Comparison of ENCODE assay signal across 27 mouse cellular contexts in the genomic region with DNA sequence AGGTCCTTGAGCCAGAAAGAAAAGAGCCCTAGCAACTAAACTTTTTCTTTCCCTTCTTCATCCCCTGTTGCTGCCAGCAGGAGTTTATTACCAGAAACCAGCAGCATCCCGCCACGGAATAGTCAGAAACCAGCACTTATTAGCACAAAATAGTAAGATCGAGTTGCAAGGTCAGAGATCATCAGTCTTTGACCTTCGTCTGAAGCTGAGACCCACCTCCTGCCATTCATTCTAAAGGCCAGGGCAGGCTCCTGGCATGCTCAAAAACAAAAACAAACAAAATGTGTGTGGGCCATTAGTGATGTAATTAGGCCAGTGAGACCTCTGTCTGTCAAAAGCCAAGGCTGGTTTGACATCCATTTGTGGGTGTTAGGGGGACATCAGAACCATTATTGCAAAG. TPM values are rescaled to one million over a fixed set of nuclear protein-coding genes. Genes with fewer than 3 reads are reported as not detected.
DNase-seq lines count a peak whose midpoint lies in the region; ATAC-seq and TF ChIP-seq lines count a peak whose summit lies in the region.
"Had no signal": no experiment of that assay in that cellular context is flagged by ENCODE, and none has a peak within 500 bp of the region (broad histone marks: within the 10 kb centered on the region; RNA-seq: fewer than 3 reads in every experiment).

No protein-coding gene starts in this region.

- ATAC-seq in liver, postnatal 0 days: peak; percentile 12; the same call in 1 of the 2 replicates
- ATAC-seq in liver, embryonic 11.5 days (replicated peaks; ENCODE audit: low FRiP score): no peak
- ATAC-seq in intestine, postnatal 0 days: no peak
- ATAC-seq: forebrain, embryonic 14.5 days; forebrain, postnatal 0 days; hindbrain, postnatal 0 days; inflammation-experienced regulatory T-cells, adult 6 months; intestine, embryonic 16.5 days; Patski had no signal

- no peak overlapping the region for H3K27ac ChIP-seq in liver, postnatal 0 days (ENCODE audit: low read depth)
- H3K27ac ChIP-seq in liver, embryonic 11.5 days (ENCODE audit: low read depth, low read length): no peak overlapping the region
- H3K27ac ChIP-seq in intestine, postnatal 0 days (ENCODE audit: low read depth, low read length): no peak overlapping the region
- H3K27ac ChIP-seq: embryonic facial prominence, embryonic 12.5 days; embryonic facial prominence, embryonic 15.5 days; gastrocnemius, adult 2 months; heart, embryonic 15.5 days; hindbrain, embryonic 14.5 days; hindbrain, postnatal 0 days had no signal

- DNase-seq in adrenal gland, adult 2 months: peak; percentile 33
- DNase-seq in adrenal gland, postnatal 4 days (ENCODE audit: low spot score in 2 of 2): no peak
- DNase-seq in liver, postnatal 0 days: no peak
- no peak for DNase-seq in liver, embryonic 11.5 days (ENCODE audit: low spot score)
- DNase-seq in embryo, embryonic 9.5 days (ENCODE audit: extremely low spot score): peak; percentile 40
- DNase-seq: adrenal gland, postnatal 14 days; cerebellum, adult 11-12 months; cerebellum, adult 8-10 months; cerebellum, postnatal 14 days; forebrain, postnatal 0 days; gastrocnemius, adult 2 months; gastrocnemius, postnatal 14 days; heart, adult 18-20 months; heart, postnatal 10 days; heart, postnatal 4 days had no signal

- no peak overlapping the region for H3K4me3 ChIP-seq in liver, postnatal 0 days (ENCODE audit: low read depth, low read length)
- no peak overlapping the region for H3K4me3 ChIP-seq in liver, embryonic 11.5 days (ENCODE audit: low read depth, low read length)
- no peak overlapping the region for H3K4me3 ChIP-seq in intestine, postnatal 0 days (ENCODE audit: low read depth, low read length)
- H3K4me3 ChIP-seq: embryonic facial prominence, embryonic 12.5 days; embryonic facial prominence, embryonic 15.5 days; gastrocnemius, adult 2 months; heart, embryonic 12.5 days; heart, embryonic 15.5 days had no signal

- peaks cover 52% of the 10 kb centered on the region for H3K36me3 ChIP-seq in liver, postnatal 0 days (replicated peaks; ENCODE audit: insufficient read depth, low read length)
- peaks cover 24% of the 10 kb centered on the region for H3K36me3 ChIP-seq in liver, embryonic 11.5 days (ENCODE audit: control insufficient read depth, insufficient read depth, low read length)
- H3K36me3 ChIP-seq in intestine, postnatal 0 days (ENCODE audit: control insufficient read depth, insufficient read depth): peaks cover 76% of the 10 kb centered on the region

- H3K27me3 ChIP-seq in liver, postnatal 0 days (ENCODE audit: insufficient read depth, low read length): no peaks in the 10 kb centered on the region
- H3K27me3 ChIP-seq in liver, embryonic 11.5 days (replicated peaks; ENCODE audit: control insufficient read depth, insufficient read depth, low read length): no peaks in the 10 kb centered on the region
- no peaks in the 10 kb centered on the region for H3K27me3 ChIP-seq in intestine, postnatal 0 days (replicated peaks; ENCODE audit: control insufficient read depth, insufficient read depth, low read length)
- H3K27me3 ChIP-seq: embryonic facial prominence, embryonic 12.5 days; embryonic facial prominence, embryonic 15.5 days; heart, embryonic 12.5 days; heart, embryonic 15.5 days; Patski had no signal

- H3K4me1 ChIP-seq in liver, postnatal 0 days (ENCODE audit: insufficient read depth): no peaks in the 10 kb centered on the region
- H3K4me1 ChIP-seq in liver, embryonic 11.5 days (replicated peaks; ENCODE audit: control insufficient read depth, insufficient read depth, low read length): no peaks in the 10 kb centered on the region
- no peaks in the 10 kb centered on the region for H3K4me1 ChIP-seq in intestine, postnatal 0 days (replicated peaks; ENCODE audit: control insufficient read depth, insufficient read depth, low read length)
- H3K4me1 ChIP-seq: embryonic facial prominence, embryonic 12.5 days; embryonic facial prominence, embryonic 15.5 days; heart, embryonic 12.5 days; heart, embryonic 15.5 days had no signal

- no peak overlapping the region for H3K4me2 ChIP-seq in liver, postnatal 0 days (ENCODE audit: low read depth, low read length)
- no peak overlapping the region for H3K4me2 ChIP-seq in liver, embryonic 11.5 days
- no peak overlapping the region for H3K4me2 ChIP-seq in intestine, postnatal 0 days (replicated peaks; ENCODE audit: low read depth)
- H3K4me2 ChIP-seq: embryonic facial prominence, embryonic 12.5 days; embryonic facial prominence, embryonic 15.5 days; heart, embryonic 12.5 days; heart, embryonic 15.5 days; hindbrain, embryonic 14.5 days had no signal

- no peak overlapping the region for H3K9ac ChIP-seq in liver, postnatal 0 days (replicated peaks)
- H3K9ac ChIP-seq in liver, embryonic 11.5 days (ENCODE audit: low read depth, low read length): no peak overlapping the region
- no peak overlapping the region for H3K9ac ChIP-seq in intestine, postnatal 0 days (ENCODE audit: low read depth, low read length)
- H3K9ac ChIP-seq: embryonic facial prominence, embryonic 12.5 days; embryonic facial prominence, embryonic 15.5 days; forebrain, postnatal 0 days; heart, embryonic 12.5 days; heart, embryonic 15.5 days; hindbrain, embryonic 14.5 days had no signal

- no peak for TF ChIP-seq EP300 in liver, postnatal 0 days (IDR thresholded peaks at IDR 0.05; ENCODE audit: low read depth)

- no peaks in the 10 kb centered on the region for H3K9me3 ChIP-seq in liver, postnatal 0 days (ENCODE audit: low read length)
- no peaks in the 10 kb centered on the region for H3K9me3 ChIP-seq in liver, embryonic 11.5 days (ENCODE audit: control insufficient read depth, low read length)
- no peaks in the 10 kb centered on the region for H3K9me3 ChIP-seq in intestine, postnatal 0 days (ENCODE audit: control insufficient read depth)
- H3K9me3 ChIP-seq: embryonic facial prominence, embryonic 12.5 days; embryonic facial prominence, embryonic 15.5 days; G1E; heart, embryonic 12.5 days; heart, embryonic 15.5 days had no signal

- WGBS in liver, postnatal 0 days (ENCODE audit: insufficient replicate concordance): 62% methylated on average over 4 of the region's 4 CpGs
- 72% methylated on average over 4 of the region's 4 CpGs for WGBS in liver, embryonic 11.5 days
- WGBS in intestine, postnatal 0 days: 66% methylated on average over 4 of the region's 4 CpGs

- no peak for TF ChIP-seq CTCF in liver, postnatal 0 days (IDR thresholded peaks at IDR 0.05; ENCODE audit: low read depth)
- TF ChIP-seq CTCF in intestine, postnatal 0 days (IDR thresholded peaks at IDR 0.05; ENCODE audit: low read depth): no peak

RNA-seq across cellular contexts. Expression of a gene that starts 22.8 kb away (rescaled TPM):
- 10 to 100 TPM; 27.2 to 29.4 TPM for total RNA-seq in adrenal gland, adult 2 months (2021)
- polyA plus RNA-seq in adrenal gland, adult 2 months (2012; rRNA removed): 10.3 and 12.0 TPM in 2 replicates
- total RNA-seq in adrenal gland, postnatal 4 days (2021): 10 to 100 TPM; 23.2 to 25.9 TPM
- polyA plus RNA-seq in liver, postnatal 0 days (2015; fragmentation: Nextera tagmentation; extraction: Ambion mirVana): 16.5 and 16.9 TPM in 2 replicates
- 35.1 and 37.9 TPM in 2 replicates for polyA plus RNA-seq in liver, embryonic 11.5 days (2014; fragmentation: Nextera tagmentation; extraction: Ambion mirVana)
- polyA plus RNA-seq in intestine, postnatal 0 days (2015; fragmentation: Nextera tagmentation; extraction: Ambion mirVana): 45.7 and 47.6 TPM in 2 replicates

RNA-seq across cellular contexts. Expression of a gene that starts 40.8 kb away (rescaled TPM):
- total RNA-seq in adrenal gland, adult 2 months (2021): under 1 TPM; 0.43 to 0.52 TPM
- polyA plus RNA-seq in adrenal gland, adult 2 months (2012; rRNA removed): 0.03 and 0.10 TPM in 2 replicates
- total RNA-seq in adrenal gland, postnatal 4 days (2021): under 1 TPM; 0.68 to 0.70 TPM
- polyA plus RNA-seq in liver, postnatal 0 days (2015; fragmentation: Nextera tagmentation; extraction: Ambion mirVana): 0.50 and 0.53 TPM in 2 replicates
- polyA plus RNA-seq in liver, embryonic 11.5 days (2014; fragmentation: Nextera tagmentation; extraction: Ambion mirVana): 0.30 and 0.40 TPM in 2 replicates
- 15.0 and 16.7 TPM in 2 replicates for polyA plus RNA-seq in intestine, postnatal 0 days (2015; fragmentation: Nextera tagmentation; extraction: Ambion mirVana)

Comparison
In these comparisons a context has a peak if more than half of its experiments do, and no peak if none do; other contexts are left out.
1. DNase-seq: peak in adrenal gland, adult 2 months (single experiment) and embryo, embryonic 9.5 days (single experiment); none in adrenal gland, postnatal 4 days (0 of 2), liver, postnatal 0 days (single experiment) and liver, embryonic 11.5 days (single experiment).
2. RNA of a gene that starts 40.8 kb away (polyA plus RNA-seq): 15.0 to 16.7 TPM in intestine, postnatal 0 days; 0.50 to 0.53 TPM in liver, postnatal 0 days, 0.30 to 0.40 TPM in liver, embryonic 11.5 days and 0.03 to 0.10 TPM in adrenal gland, adult 2 months; every median in the first group is over 10 times any median in the second.